Comparison of ENCODE assay signal across 8 mouse cellular contexts in genomic region chr5:54796953-54797450, GRCm38 (mm10).
DNase-seq lines count a peak whose midpoint lies in the region; ATAC-seq lines count a peak whose summit lies in the region.

No protein-coding gene starts in this region.

- no peak overlapping the region for H3K4me2 ChIP-seq in liver, embryonic 11.5 days

- H3K9ac ChIP-seq in liver, embryonic 11.5 days (ENCODE audit: low read depth, low read length): no peak overlapping the region

- no peaks in the 10 kb centered on the region for H3K4me1 ChIP-seq in liver, embryonic 11.5 days (replicated peaks; ENCODE audit: control insufficient read depth, insufficient read depth, low read length)

- DNase-seq in heart, adult 8-10 months (ENCODE audit: low spot score): peak; percentile 1
- no peak for DNase-seq in heart, adult 11 months
- peak; percentile 18 for DNase-seq in cerebellum, adult 9-10 months
- peak; percentile 28 to 68 for DNase-seq in frontal cortex, postnatal 10 days (ENCODE audit: low spot score in 2 of 2)
- DNase-seq in kidney, postnatal 14 days: peak; percentile 25
- peak; percentile 31 for DNase-seq in liver, embryonic 11.5 days (ENCODE audit: low spot score)
- peak; percentile 78 for DNase-seq in right cerebral cortex, adult 18-20 months
- no peak for DNase-seq in c-Kit-positive CD71-positive TER-119-positive erythroid progenitor cells, embryonic 14.5 days (ENCODE audit: low spot score)

- no peak for ATAC-seq in liver, embryonic 11.5 days (replicated peaks; ENCODE audit: low FRiP score)

- H3K27me3 ChIP-seq in liver, embryonic 11.5 days (replicated peaks; ENCODE audit: control insufficient read depth, insufficient read depth, low read length): no peaks in the 10 kb centered on the region

- H3K27ac ChIP-seq in liver, embryonic 11.5 days (ENCODE audit: low read depth, low read length): no peak overlapping the region

- no peak overlapping the region for H3K4me3 ChIP-seq in liver, embryonic 11.5 days (ENCODE audit: low read depth, low read length)

- H3K9me3 ChIP-seq in liver, embryonic 11.5 days (ENCODE audit: control insufficient read depth, low read length): no peaks in the 10 kb centered on the region

- no peaks in the 10 kb centered on the region for H3K36me3 ChIP-seq in liver, embryonic 11.5 days (ENCODE audit: control insufficient read depth, insufficient read depth, low read length)

- WGBS in liver, embryonic 11.5 days: 51% methylated on average over 6 of the region's 6 CpGs

Comparison
In these comparisons a context has a peak if more than half of its experiments do, and no peak if none do; other contexts are left out.
1. DNase-seq: peak in heart, adult 8-10 months (single experiment), cerebellum, adult 9-10 months (single experiment), frontal cortex, postnatal 10 days (2 of 2), kidney, postnatal 14 days (single experiment), liver, embryonic 11.5 days (single experiment) and right cerebral cortex, adult 18-20 months (single experiment); none in heart, adult 11 months (single experiment) and c-Kit-positive CD71-positive TER-119-positive erythroid progenitor cells, embryonic 14.5 days (single experiment).